Mouse (Mus musculus) adipocyte (in vitro differentiated cells): ENCODE data around the gene Dyrk4.

Source experiments
- DNase-seq: peaks from one replicate; pipeline ENCODE4 v3.0.0-alpha.2; 2016; ENCODE audit warnings: low spot score

Dyrk4 gene

GRCm38 (mm10) chr6:126921111-126921881 lies at the start of gene Dyrk4:
Dyrk4 (minus strand) TSS chr6:126921839.
- DNase-seq: no peak

GRCm38 (mm10) chr6:126966241-126967026 lies 44.8 kb upstream of the Dyrk4 start:
- DNase-seq: no peak

- DNase-seq: no peak
Measured at GRCm38 (mm10) chr6:126963426-126963825, 41.8 kb upstream of the Dyrk4 start.

GRCm38 (mm10) chr6:126962709-126963108 lies 41.1 kb upstream of the Dyrk4 start:
- no peak for DNase-seq

- DNase-seq: no peak
Measured at GRCm38 (mm10) chr6:126961371-126962018, 39.9 kb upstream of the Dyrk4 start.

GRCm38 (mm10) chr6:126955734-126956133 lies 34.1 kb upstream of the Dyrk4 start:
- peak; percentile 84 for DNase-seq

- peak; percentile 44 for DNase-seq
Measured at GRCm38 (mm10) chr6:126948336-126948735, 26.7 kb upstream of the Dyrk4 start.

- peak; percentile 55 for DNase-seq
Measured at GRCm38 (mm10) chr6:126940451-126940850, 18.8 kb upstream of the Dyrk4 start.

GRCm38 (mm10) chr6:126939487-126940171 lies 18.0 kb upstream of the Dyrk4 start, which contains the start of the genes Rad51ap1 and D6Wsu163e:
Rad51ap1 (minus strand) TSS chr6:126939587.
D6Wsu163e (plus strand) TSS chr6:126939962.
- peak; percentile 96 for DNase-seq

GRCm38 (mm10) chr6:126938853-126939486 lies 17.3 kb upstream of the Dyrk4 start:
- DNase-seq: no peak

GRCm38 (mm10) chr6:126938047-126938446 lies 16.4 kb upstream of the Dyrk4 start:
- DNase-seq: no peak

GRCm38 (mm10) chr6:126932896-126933295 lies 11.3 kb upstream of the Dyrk4 start:
- DNase-seq: no peak

- DNase-seq: no peak
Measured at GRCm38 (mm10) chr6:126914928-126915327, 6.7 kb downstream of the Dyrk4 start.

GRCm38 (mm10) chr6:126910727-126911126 lies 10.9 kb downstream of the Dyrk4 start:
- DNase-seq: no peak

- no peak for DNase-seq
Measured at GRCm38 (mm10) chr6:126907876-126908275, 13.8 kb downstream of the Dyrk4 start.

GRCm38 (mm10) chr6:126907378-126907777 lies 14.3 kb downstream of the Dyrk4 start:
- DNase-seq: no peak

- no peak for DNase-seq
Measured at GRCm38 (mm10) chr6:126877118-126877517, 44.5 kb downstream of the Dyrk4 start.

GRCm38 (mm10) chr6:126852881-126853280 lies 68.8 kb downstream of the Dyrk4 start, which contains the start of gene Akap3:
Akap3 (plus strand) TSS chr6:126853098.
- DNase-seq: no peak

- peak; percentile 97 for DNase-seq
Measured at GRCm38 (mm10) chr6:126848712-126849704, 72.6 kb downstream of the Dyrk4 start, which contains the start of gene Ndufa9. Ndufa9 (minus strand) TSS chr6:126849136.

- no peak for DNase-seq
Measured at GRCm38 (mm10) chr6:126836628-126837027, 85.0 kb downstream of the Dyrk4 start.
